Mouse (Mus musculus): ENCODE data around the gene Med19. TPM values are rescaled to one million over a fixed set of nuclear protein-coding genes. Genes with fewer than 3 reads are reported as not detected.

Med19 gene
- 38.0 and 40.7 TPM in 2 replicates for polyA plus RNA-seq (2016; fragmentation: Nextera tagmentation; extraction: Ambion mirVana)

GRCm38 (mm10) chr2:84677968-84678880 lies at the start of gene Med19, which contains the start of gene Gm28635:
TSS of gene Med19 (plus strand) at chr2:84678402.
TSS of gene Gm28635 (minus strand) at chr2:84678041.
- H3K9ac ChIP-seq: peak within 1 kb of the TSS; percentile 82
- no peaks in the 10 kb centered on the region for H3K27me3 ChIP-seq
- WGBS: under 1% methylated on average over 44 of the region's 44 CpGs
- peak; percentile 100 for ATAC-seq (ENCODE audit: insufficient number of reproducible peaks, insufficient read depth, low FRiP score, low TSS enrichment)
- H3K4me1 ChIP-seq: peaks cover 16% of the 10 kb centered on the region
- H3K4me2 ChIP-seq (replicated peaks): peak within 1 kb of the TSS; percentile 73
- peak within 1 kb of the TSS; percentile 80 for H3K4me3 ChIP-seq
- peaks cover 42% of the 10 kb centered on the region for H3K36me3 ChIP-seq
- H3K27ac ChIP-seq: peak within 1 kb of the TSS; percentile 41
- H3K9me3 ChIP-seq: no peaks in the 10 kb centered on the region

GRCm38 (mm10) chr2:84632001-84632400 lies 46.2 kb upstream of the Med19 start:
- Histone ChIP-seq H3K36me3 (no peaks in the 10 kb centered on the region), H3K9ac (no peak overlapping the region), H3K4me3 (no peak overlapping the region), H3K27me3 (no peaks in the 10 kb centered on the region), H3K4me2 (replicated peaks) (no peak overlapping the region), H3K9me3 (no peaks in the 10 kb centered on the region), H3K4me1 (peaks cover 43% of the 10 kb centered on the region), H3K27ac (no peak overlapping the region)
- WGBS: 77% methylated on average over 1 of the region's 1 CpGs
- no peak for ATAC-seq (ENCODE audit: insufficient number of reproducible peaks, insufficient read depth, low FRiP score, low TSS enrichment)

GRCm38 (mm10) chr2:84632999-84633398 lies 45.2 kb upstream of the Med19 start:
- 7% methylated on average over 3 of the region's 3 CpGs for WGBS
- Histone ChIP-seq H3K36me3 (no peaks in the 10 kb centered on the region), H3K4me1 (peaks cover 52% of the 10 kb centered on the region), H3K27me3 (no peaks in the 10 kb centered on the region), H3K27ac (peak overlapping the region; percentile 17; the same call in 1 of the 2 replicates), H3K4me2 (replicated peaks) (no peak overlapping the region), H3K9me3 (no peaks in the 10 kb centered on the region), H3K9ac (no peak overlapping the region), H3K4me3 (no peak overlapping the region)
- ATAC-seq (ENCODE audit: insufficient number of reproducible peaks, insufficient read depth, low FRiP score, low TSS enrichment): no peak

- no peaks in the 10 kb centered on the region for H3K9me3 ChIP-seq
- H3K9ac ChIP-seq: no peak overlapping the region
- peaks cover 61% of the 10 kb centered on the region for H3K4me1 ChIP-seq
- no peak overlapping the region for H3K4me3 ChIP-seq
- ATAC-seq (ENCODE audit: insufficient number of reproducible peaks, insufficient read depth, low FRiP score, low TSS enrichment): no peak
- WGBS: 66% methylated on average over 4 of the region's 4 CpGs
- H3K4me2 ChIP-seq (replicated peaks): no peak overlapping the region
- H3K27me3 ChIP-seq: no peaks in the 10 kb centered on the region
- H3K27ac ChIP-seq: peak overlapping the region; percentile 93; the same call in 1 of the 2 replicates
- H3K36me3 ChIP-seq: no peaks in the 10 kb centered on the region; the same call in 1 of the 2 replicates
These were observed 44.2 kb upstream of the Med19 start for GRCm38 (mm10) chr2:84634006-84634405.

GRCm38 (mm10) chr2:84634934-84635482 lies 43.2 kb upstream of the Med19 start:
- Histone ChIP-seq H3K36me3 (no peaks in the 10 kb centered on the region; the same call in 1 of the 2 replicates), H3K4me2 (replicated peaks) (peak overlapping the region; percentile 9; the same call in 1 of the 2 replicates), H3K9ac (no peak overlapping the region), H3K9me3 (no peaks in the 10 kb centered on the region), H3K4me1 (peaks cover 63% of the 10 kb centered on the region), H3K27ac (peak overlapping the region; percentile 93), H3K4me3 (no peak overlapping the region), H3K27me3 (no peaks in the 10 kb centered on the region)
- WGBS: 12% methylated on average over 4 of the region's 4 CpGs
- no peak for ATAC-seq (ENCODE audit: insufficient number of reproducible peaks, insufficient read depth, low FRiP score, low TSS enrichment)

- Histone ChIP-seq H3K4me3 (no peak overlapping the region), H3K9me3 (no peaks in the 10 kb centered on the region), H3K27ac (peak overlapping the region; percentile 93), H3K4me2 (replicated peaks) (peak overlapping the region; percentile 40; the same call in 1 of the 2 replicates), H3K27me3 (no peaks in the 10 kb centered on the region), H3K36me3 (no peaks in the 10 kb centered on the region; the same call in 1 of the 2 replicates), H3K4me1 (peaks cover 63% of the 10 kb centered on the region), H3K9ac (no peak overlapping the region)
- 0% methylated on average over 2 of the region's 2 CpGs for WGBS
- ATAC-seq (ENCODE audit: insufficient number of reproducible peaks, insufficient read depth, low FRiP score, low TSS enrichment): peak; percentile 92
These were observed 42.6 kb upstream of the Med19 start for GRCm38 (mm10) chr2:84635611-84636010.

GRCm38 (mm10) chr2:84636231-84636741 lies 41.9 kb upstream of the Med19 start:
- 19% methylated on average over 8 of the region's 8 CpGs for WGBS
- Histone ChIP-seq H3K36me3 (no peaks in the 10 kb centered on the region; the same call in 1 of the 2 replicates), H3K4me1 (peaks cover 63% of the 10 kb centered on the region), H3K27ac (peak overlapping the region; percentile 93), H3K27me3 (no peaks in the 10 kb centered on the region), H3K4me2 (replicated peaks) (peak overlapping the region; percentile 40), H3K9me3 (no peaks in the 10 kb centered on the region), H3K4me3 (no peak overlapping the region), H3K9ac (0 out of 2 replicates have a peak overlapping the region, but pooled peaks have one; percentile 8)
- ATAC-seq (ENCODE audit: insufficient number of reproducible peaks, insufficient read depth, low FRiP score, low TSS enrichment): no peak

GRCm38 (mm10) chr2:84637452-84638165 lies 40.6 kb upstream of the Med19 start:
- Histone ChIP-seq H3K4me1 (peaks cover 62% of the 10 kb centered on the region), H3K36me3 (no peaks in the 10 kb centered on the region; the same call in 1 of the 2 replicates), H3K4me2 (replicated peaks) (0 out of 2 replicates have a peak overlapping the region, but pooled peaks have one; percentile 5), H3K9me3 (no peaks in the 10 kb centered on the region), H3K27me3 (no peaks in the 10 kb centered on the region), H3K27ac (peak overlapping the region; percentile 60), H3K4me3 (no peak overlapping the region), H3K9ac (no peak overlapping the region)
- WGBS: 28% methylated on average over 7 of the region's 7 CpGs
- no peak for ATAC-seq (ENCODE audit: insufficient number of reproducible peaks, insufficient read depth, low FRiP score, low TSS enrichment)

- H3K27ac ChIP-seq: peak overlapping the region; percentile 50; the same call in 1 of the 2 replicates
- no peaks in the 10 kb centered on the region for H3K9me3 ChIP-seq
- H3K27me3 ChIP-seq: no peaks in the 10 kb centered on the region
- peaks cover 54% of the 10 kb centered on the region for H3K4me1 ChIP-seq
- 42% methylated on average over 5 of the region's 5 CpGs for WGBS
- H3K4me2 ChIP-seq (replicated peaks): no peak overlapping the region
- no peak overlapping the region for H3K4me3 ChIP-seq
- H3K36me3 ChIP-seq: no peaks in the 10 kb centered on the region; the same call in 1 of the 2 replicates
- H3K9ac ChIP-seq: no peak overlapping the region
- no peak for ATAC-seq (ENCODE audit: insufficient number of reproducible peaks, insufficient read depth, low FRiP score, low TSS enrichment)
These were observed 39.6 kb upstream of the Med19 start for GRCm38 (mm10) chr2:84638428-84639220.

- no peaks in the 10 kb centered on the region for H3K27me3 ChIP-seq
- H3K4me2 ChIP-seq (replicated peaks): no peak overlapping the region
- ATAC-seq (ENCODE audit: insufficient number of reproducible peaks, insufficient read depth, low FRiP score, low TSS enrichment): no peak
- H3K36me3 ChIP-seq: no peaks in the 10 kb centered on the region; the same call in 1 of the 2 replicates
- H3K9me3 ChIP-seq: no peaks in the 10 kb centered on the region
- H3K9ac ChIP-seq: no peak overlapping the region
- H3K27ac ChIP-seq: no peak overlapping the region
- no peak overlapping the region for H3K4me3 ChIP-seq
- peaks cover 32% of the 10 kb centered on the region for H3K4me1 ChIP-seq
These were observed 37.4 kb upstream of the Med19 start for GRCm38 (mm10) chr2:84640833-84641232.

All from embryonic facial prominence, embryonic 12.5 days (tissue).